Mouse (Mus musculus) neutrophil, adult 5-6 weeks (primary cell): Measurements from ENCODE around the gene Bola2. TPM values are rescaled to one million over a fixed set of nuclear protein-coding genes. Genes with fewer than 3 reads are reported as not detected.
"Not testable (repeated sequence)": the region's sequence is repeated elsewhere in the genome, so short reads cannot be mapped to it uniquely, and the experiment has no call there.

Experiments
- ATAC-seq: fragments of 151-379, 151-347 bp; 2 replicates; pipeline ENCODE4 v1.8.0; 2017; ENCODE audit warnings: mild to moderate bottlenecking, moderate TSS enrichment; ENCODE audit not compliant: insufficient number of reproducible peaks, poor library complexity, low FRiP score, severe bottlenecking; ENCODE audit errors: extremely low read depth
- total RNA-seq: library from RNA; stranded (forward); fragments of 200-1000 nt; gene quantifications from 2 replicates; pipeline ENCODE4 v1.2.3, GENCODE M21; 2017

Gene Bola2
- total RNA-seq, 1 experiment from 2014 or later = 28.0 TPM

GRCm38 (mm10) chr7:126679683-126680082 is 15.5 kb upstream of the Bola2 start:
- ATAC-seq = no peak

- no peak for ATAC-seq
These were observed 14.0 kb upstream of the Bola2 start for GRCm38 (mm10) chr7:126681221-126681620.

- ATAC-seq = not testable (repeated sequence)
These were observed 7.0 kb upstream of the Bola2 start for GRCm38 (mm10) chr7:126688156-126688555.

GRCm38 (mm10) chr7:126689021-126689420 is 6.2 kb upstream of the Bola2 start:
- ATAC-seq = no peak

GRCm38 (mm10) chr7:126690737-126691136 is 4.5 kb upstream of the Bola2 start:
- no peak for ATAC-seq

- no peak for ATAC-seq
These were observed 3.5 kb upstream of the Bola2 start for GRCm38 (mm10) chr7:126691676-126692075.

- ATAC-seq = no peak
These were observed 2.8 kb upstream of the Bola2 start for GRCm38 (mm10) chr7:126692426-126692825.

- ATAC-seq = peak; percentile 49; the same call in 1 of the 2 replicates
These were observed 1.9 kb upstream of the Bola2 start for GRCm38 (mm10) chr7:126693256-126693655.

- no peak for ATAC-seq
These were observed 1.4 kb upstream of the Bola2 start for GRCm38 (mm10) chr7:126693781-126694180.

GRCm38 (mm10) chr7:126694441-126695051 is 655 bp upstream of the Bola2 start:
- no peak for ATAC-seq

- peak; percentile 84 for ATAC-seq
These were observed 518 bp downstream of the Bola2 start, which contains the start of gene Slx1b for GRCm38 (mm10) chr7:126695631-126696207. Slx1b (minus strand) TSS chr7:126695784.

GRCm38 (mm10) chr7:126696303-126696702 is 1.1 kb downstream of the Bola2 start:
- ATAC-seq = no peak

- ATAC-seq = no peak
These were observed 1.7 kb downstream of the Bola2 start for GRCm38 (mm10) chr7:126696886-126697285.

- ATAC-seq = no peak
These were observed 2.6 kb downstream of the Bola2 start for GRCm38 (mm10) chr7:126697838-126698237.

- no peak for ATAC-seq
These were observed 5.1 kb downstream of the Bola2 start for GRCm38 (mm10) chr7:126700063-126701015.

- ATAC-seq = peak; percentile 53
These were observed 5.9 kb downstream of the Bola2 start for GRCm38 (mm10) chr7:126701070-126701469.

GRCm38 (mm10) chr7:126701559-126702357 is 6.6 kb downstream of the Bola2 start:
- ATAC-seq = no peak

GRCm38 (mm10) chr7:126702358-126702757 is 7.2 kb downstream of the Bola2 start:
- peak; percentile 40 for ATAC-seq
